Mouse (Mus musculus): ENCODE measurements around the gene Lmx1a.

The Lmx1a gene

DNA sequence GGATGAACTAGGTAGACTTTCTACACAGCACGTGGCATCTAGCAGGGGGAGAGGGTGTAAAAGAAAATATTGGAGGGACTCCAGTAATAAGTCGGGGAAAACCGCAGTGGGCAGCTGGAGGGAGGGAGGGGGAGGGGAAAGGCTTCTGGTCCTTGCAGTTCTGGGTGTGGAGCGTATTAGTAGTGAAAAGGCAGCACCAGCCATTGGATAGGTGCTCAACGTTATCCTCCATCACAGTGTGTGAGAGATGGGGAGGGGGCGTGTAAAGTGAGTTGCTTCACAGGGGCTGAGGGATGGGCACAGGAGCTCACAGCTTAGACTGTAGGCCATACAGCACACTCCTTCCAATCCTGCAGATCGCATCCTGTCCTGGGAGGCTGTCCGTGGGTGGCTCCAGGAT is 100.4 kb downstream of the Lmx1a start:
- no peak for DNase-seq

DNA sequence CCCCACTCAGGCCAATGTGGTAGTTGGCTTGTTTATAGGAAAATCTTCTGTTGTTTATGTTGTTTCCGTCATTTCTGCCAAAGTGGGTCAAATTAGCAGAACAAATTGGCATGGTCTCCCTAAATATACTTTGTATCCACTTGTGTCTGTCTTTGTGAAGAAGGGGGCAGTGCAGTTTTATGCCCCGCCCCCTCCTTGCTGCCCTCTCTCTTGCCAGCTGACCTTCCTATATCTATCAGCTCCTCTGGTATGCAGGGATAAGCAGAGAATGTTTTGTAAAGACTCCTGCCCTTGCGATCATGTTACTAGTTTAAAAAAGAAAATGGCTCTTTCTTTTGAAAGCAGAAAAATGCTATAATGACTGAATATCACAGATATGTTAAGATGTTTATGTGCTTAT is 101.7 kb downstream of the Lmx1a start:
- no peak for DNase-seq

DNA sequence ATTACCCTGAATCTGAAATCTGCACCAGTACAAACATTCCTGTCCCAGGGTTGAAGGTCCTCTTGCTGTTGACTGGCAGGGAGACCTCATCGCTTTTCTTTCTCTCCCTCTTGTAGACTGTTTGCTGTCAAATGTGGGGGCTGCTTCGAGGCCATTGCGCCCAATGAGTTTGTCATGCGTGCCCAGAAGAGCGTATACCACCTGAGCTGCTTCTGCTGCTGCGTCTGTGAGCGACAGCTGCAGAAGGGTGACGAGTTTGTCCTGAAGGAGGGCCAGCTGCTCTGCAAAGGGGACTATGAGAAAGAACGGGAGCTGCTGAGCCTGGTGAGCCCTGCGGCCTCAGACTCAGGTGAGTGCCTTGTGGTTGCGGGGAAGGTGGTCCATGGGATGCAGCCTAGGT is 102.2 kb downstream of the Lmx1a start:
- DNase-seq, result no peak

DNA sequence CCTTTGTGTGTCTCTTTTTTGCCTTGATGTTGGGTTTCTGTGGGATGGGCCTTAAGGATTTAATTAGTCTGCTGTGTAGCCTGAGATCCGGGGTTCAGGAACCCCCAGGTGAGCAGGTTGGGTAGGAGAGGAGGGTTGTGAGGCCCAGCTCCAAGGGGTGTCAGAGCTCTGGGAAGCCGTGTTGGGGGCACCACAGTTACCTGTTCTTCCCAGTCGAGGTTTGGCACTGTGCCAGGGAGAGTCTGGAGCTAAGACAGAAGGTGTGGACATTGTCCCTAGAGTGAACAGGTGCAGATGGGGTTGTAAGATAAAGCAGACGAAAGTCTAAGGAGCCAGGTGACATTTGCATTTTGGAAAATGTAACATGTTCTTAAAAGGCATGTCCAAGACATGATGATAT is 112.9 kb downstream of the Lmx1a start:
- no peak for DNase-seq

DNA sequence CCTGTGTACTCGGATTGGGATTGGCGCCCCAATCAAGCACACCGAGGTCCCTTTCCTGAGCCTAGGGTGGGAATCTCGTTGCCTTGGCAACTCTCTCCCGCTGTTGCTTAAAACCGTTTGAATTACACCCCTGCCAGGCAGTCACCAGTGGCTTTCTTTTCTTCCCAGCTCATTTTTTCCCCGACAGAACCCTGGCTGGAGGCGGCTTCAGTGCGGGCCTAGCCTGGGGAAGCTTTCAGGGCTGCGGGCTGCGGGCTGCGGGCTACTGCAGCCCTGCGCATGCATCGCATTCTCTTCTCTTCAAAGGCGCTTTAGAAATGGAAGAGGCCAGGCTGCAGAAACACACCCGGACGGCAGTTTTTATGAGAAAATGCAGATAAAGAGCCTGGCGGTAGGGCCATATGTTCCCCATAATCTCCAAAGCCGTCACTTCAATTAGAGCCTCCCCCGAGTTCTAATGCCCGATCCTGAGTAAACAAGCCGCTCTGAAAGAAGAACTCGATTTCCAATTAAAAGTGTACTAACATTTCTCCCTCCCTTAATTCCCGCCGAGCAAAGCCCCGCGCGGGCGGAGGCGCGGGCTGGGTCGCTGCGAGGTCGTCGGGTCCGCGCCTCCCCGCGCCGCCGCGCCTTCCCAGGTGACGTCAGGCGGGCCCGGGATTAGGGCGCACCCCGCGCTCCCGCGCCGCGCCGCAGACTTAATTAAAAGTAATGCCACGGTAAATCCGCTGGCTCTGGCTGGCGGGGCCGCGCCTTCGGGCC is 113.7 kb downstream of the Lmx1a start:
- DNase-seq, result peak; percentile 24

DNA sequence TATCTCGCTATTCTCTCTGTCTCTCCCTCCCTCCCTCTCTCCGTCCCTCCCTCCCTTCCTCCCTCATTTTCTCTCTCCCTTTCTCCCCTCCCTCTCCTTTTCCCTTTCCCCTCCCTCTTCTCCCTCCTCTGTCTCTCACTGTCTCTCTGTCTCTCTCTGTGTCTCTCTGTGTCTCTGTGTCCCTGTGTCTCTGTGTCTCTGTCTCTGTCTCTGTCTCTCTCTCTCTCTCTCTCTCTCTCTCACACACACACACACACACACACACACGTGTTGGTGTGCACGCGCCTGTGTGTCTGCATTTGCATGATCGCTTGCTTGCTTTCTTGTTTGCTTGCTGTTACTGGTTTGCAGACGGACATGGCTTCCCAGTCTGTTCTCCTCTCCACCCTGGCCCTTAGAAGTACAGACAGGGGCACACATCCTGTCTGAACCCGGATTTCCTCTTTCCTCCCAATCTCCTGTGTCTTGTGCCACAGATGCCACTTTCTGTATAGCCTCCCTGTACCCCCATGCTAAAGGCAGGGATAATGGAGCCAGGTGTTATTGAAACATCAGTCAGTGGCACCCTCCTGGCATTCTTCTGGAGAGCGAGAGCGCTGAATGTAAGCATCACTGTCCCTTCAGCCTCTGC is 114.4 kb downstream of the Lmx1a start:
- no peak for DNase-seq

DNA sequence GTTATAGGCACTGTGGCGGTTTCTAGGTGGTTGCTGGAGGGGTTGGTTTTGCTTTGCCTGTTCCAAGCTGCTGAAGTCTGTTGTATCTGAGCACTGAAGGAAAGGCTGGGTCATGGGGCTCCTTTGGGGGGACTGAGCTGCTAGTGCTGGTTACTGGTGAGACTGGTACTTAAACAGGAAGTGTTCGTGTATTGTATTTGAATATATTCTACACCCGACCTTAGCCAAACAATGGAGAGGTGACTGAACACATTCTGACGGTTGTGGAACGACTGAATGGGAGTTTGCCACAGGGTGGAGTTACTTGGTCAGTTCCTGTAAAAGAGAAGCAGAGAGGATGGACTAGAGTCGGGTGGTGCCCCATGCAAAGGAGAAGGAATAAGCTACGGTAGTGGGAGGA is 115.8 kb downstream of the Lmx1a start:
- no peak for DNase-seq

DNA sequence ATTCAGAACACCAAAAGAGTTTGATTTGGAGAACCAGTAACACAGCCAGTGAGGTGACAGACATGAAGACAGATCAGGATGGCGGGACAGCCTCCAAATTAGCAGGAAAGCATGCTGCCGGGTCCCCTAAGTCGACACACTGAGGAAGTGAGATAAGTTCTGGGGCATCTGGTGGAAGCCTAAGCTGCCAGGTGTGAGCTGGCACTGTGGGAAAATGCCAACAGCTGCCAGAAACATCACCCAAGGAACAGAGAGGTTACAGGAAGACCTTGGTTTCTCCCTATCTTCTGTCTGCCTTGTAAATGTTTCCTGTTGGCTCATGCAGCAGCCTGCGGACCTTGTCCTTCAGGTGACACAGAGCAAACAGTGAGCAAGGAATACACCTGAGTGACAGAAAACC is 122.1 kb downstream of the Lmx1a start:
- no peak for DNase-seq

DNA sequence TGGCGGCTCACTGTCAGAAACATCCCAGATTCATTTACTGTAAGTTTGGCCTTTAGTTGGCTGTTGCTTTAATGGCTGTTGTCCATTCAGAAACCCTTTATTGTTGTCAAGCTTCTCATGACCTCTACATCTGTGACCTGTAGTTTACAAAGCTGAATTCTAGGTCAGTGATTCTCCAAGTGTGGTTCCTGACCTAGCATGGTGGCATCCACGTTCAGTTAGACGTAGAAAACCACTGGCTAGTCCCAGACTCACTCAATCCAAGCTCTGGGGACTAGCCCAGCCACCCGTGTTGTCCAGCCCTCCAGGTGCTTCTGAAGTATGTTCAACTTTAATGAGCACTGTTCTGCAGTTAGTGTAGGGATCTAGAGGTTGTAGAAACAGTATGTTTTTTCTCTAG is 126.1 kb downstream of the Lmx1a start:
- no peak for DNase-seq

DNA sequence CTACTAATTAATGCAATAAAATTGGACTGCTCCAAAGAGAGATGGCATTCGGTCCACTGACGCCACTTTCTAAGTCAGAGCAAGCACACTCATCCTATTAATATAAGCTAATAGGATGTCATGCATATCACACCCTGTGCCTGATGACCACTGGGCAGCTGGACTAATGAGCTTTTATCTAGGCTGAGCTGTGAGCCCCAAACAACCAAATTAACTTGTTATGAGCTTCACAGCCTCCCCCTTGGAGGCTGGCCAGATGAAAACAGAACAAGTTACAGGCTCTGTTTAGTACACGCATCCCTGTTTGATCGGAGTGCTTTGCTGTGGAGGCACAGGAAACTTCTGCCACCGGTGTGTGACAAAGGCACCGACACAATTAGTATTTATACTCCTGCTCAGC is 128.0 kb downstream of the Lmx1a start:
- no peak for DNase-seq

DNA sequence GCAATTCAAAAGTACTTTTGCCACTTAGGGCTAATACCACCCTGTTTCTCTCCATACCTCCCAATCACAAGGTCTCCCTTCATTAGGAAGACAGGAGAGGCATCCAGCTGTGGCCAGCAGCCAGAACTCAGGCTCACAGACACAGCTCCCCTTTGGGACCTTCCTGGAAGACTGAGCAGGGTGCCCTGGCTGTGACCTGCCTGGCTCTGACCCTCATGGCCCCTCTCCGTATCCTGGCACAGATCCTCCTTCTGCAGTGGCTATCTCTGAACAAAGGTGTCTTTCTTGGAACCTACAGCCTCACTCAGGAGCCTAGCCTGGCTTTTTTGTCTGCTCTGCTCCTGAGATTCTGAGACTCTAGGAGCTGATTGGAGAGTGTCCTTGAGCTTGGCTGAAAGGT is 128.6 kb downstream of the Lmx1a start:
- DNase-seq, result no peak

DNA sequence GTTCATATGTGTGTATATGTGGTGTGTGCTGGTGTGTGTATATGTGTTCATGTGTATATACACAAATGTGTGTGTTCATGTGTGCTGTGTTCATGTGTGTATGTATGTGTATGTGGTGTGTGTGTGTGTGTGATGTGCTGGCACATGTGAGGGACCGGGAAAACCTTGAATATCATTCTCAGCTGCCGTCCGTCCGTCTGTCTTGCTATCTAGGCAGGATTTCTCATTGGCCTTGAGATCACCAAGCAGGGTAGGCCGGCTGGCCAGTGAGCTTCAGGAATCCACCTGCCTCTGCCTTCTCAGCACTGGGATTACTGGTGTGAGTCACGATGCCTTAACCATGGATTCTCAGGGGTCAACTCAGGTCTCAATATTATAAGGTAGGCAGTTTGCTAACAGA is 131.0 kb downstream of the Lmx1a start:
- no peak for DNase-seq

DNA sequence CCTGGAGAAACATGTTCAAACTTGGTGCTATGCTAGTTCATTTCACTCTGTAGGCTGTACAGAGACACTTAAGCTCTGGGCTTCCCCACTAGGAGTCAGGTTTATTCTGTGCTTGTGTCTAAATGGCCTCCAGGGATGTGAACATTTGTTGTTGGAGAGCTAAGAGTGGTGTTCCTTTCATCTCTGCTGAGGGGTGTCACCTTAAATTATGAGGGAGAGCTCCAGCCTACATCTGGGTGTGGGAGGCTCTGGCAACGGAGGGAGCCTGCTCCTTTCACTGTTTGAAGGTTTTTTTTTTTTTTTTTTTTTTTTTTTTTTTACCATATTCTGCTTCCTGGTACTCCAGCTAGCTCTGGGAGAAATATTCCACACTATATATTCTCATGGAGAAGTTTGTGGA is 132.1 kb downstream of the Lmx1a start:
- no peak for DNase-seq

DNA sequence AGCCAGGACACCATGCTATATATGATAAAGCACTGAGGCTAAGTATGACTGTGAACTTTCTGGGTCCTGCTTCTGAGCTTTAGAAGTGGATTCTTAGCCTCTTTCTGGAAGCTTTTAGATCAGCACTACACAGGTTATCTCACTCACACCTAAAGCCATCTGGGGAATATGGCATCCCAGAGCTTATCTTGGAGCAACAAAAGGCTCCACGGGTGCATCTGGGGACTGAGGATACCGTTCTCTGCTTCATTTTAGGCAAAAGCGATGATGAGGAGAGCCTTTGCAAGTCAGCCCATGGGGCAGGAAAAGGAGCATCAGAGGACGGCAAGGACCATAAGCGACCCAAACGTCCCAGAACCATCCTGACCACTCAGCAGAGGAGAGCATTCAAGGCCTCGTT is 141.3 kb downstream of the Lmx1a start:
- DNase-seq, result no peak

DNA sequence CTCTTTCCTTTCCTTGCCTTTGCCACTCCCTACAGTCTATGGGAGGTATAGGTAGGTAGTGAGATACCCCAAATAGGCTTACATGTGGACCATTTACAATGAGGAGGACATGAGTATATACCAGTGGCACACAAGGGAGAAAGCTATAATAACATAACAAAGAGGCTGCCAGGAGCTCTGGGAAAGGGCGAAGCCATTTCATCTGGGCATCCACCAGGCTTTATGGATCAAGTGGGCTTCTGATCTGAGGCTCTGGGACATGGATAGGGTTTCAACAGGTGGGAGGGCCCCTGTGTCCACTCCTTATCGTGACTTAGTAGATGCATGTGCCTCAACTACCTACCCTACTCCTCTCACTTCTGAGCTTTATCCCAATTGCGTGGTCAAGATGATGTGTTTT is 142.6 kb downstream of the Lmx1a start:
- no peak for DNase-seq

DNA sequence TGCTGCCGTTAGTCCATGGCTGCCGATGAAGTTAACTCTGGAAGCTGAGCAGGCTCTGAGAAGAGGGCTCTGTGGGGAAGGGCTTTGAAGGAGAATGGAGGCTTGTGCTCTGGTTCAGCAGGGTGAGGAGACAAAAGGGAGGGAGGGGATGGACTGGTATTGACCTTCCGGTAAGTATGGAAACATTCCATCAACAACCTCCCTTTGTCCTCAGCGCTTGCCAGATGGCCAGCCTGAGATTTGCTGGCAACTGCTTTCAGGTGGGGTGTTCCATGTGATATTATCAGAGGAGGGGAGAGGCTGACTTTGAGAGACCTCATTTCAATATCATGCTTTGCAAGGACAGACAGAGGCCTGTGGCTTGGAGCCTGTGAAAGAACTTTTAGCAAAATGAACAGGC is 165.8 kb downstream of the Lmx1a start:
- DNase-seq, result no peak

DNA sequence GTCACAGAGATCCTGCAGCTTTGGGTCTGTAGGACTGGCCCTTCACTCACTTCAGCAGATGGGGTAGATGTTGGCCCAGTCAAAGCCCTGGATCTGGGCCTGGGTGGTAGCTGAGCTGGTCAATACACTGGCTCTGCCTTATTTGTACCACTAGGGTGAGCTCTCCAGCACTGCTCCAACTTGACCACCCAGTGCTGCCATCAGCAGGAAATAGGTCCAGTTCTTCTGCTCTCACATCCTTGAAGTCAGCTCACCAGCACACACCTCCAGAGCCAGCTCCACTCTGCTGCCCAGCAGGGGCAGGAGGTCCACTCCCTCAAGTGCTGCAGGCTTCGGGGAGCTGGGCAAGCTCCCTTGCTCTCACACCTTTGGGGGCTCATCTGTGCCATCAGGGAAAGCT is 183.0 kb downstream of the Lmx1a start:
- DNase-seq, result no peak

DNA sequence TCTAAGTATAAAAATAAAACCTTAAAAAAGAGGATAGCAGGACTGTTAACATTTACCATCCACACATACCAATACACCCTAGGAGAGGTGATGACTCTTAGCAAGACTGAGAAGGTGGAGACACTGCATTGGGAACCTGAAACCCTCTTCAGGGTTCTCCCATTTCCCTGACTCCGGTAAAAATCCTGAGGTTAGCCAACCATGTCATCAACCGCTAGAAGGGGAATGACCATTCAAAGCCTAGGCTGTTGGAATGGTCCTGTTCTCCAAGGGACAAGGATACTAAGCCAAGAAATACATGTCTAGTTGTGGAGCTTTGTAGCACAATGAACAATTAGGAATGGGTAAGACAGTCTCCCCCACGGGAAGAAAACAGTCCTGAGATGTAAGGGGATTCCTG is 185.1 kb downstream of the Lmx1a start:
- no peak for DNase-seq

DNA sequence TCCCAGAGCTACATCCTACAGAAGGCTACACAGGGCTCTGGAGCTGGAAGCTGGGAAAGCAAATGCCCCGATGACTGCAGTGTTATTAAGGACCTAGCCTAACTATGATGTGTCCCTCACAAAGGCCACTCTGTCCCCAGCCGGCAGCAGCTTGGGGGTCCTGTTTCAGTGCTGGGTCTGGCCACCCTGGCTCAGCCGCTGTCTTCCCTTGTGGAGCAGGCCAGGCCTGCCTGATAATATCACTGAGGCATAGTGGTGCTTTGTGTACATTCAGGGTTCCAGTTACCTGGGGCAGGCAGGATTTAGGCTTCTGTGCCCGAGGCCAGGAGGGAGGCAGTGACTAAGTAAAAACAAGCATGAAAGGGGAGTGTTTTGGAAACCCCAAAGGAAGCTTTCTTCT is 188.9 kb downstream of the Lmx1a start:
- DNase-seq, result no peak

DNA sequence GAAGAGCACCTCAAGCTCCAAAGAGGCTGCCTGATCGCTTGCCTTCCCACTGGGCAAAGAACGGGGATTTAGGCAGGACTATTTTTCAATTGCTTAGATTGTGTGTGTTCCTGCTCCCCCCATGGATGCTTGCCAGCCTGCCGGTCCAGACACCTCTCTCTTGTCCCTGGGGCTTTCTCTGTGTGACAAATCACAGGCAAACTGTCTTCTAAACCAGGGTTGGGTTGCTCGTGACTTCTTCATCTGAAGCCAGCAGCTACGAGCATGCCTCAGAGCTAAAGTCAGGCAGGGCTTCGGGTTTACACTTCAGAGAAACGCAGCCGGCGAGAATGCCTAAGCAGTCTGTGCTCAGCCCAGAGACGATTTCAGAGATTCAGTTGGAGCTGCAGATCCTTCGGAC is 189.3 kb downstream of the Lmx1a start:
- no peak for DNase-seq

DNA sequence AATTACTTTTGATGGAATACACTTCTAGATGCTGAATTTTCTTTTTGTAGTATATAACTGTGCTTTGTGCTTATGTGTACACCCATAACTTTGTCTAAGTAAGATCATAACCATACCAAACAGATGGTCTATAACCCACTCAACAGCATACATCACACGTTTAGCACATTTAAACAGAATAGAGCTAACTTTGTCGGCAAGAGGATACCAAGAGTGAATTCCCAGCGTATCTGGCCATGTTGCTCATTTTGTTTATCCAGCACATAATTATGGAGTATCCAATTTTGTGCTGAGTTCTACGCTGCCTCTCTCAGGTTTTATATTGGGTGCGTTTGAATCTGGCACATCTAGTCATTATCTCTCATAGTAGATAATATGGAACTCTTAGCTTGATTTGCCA is 196.7 kb downstream of the Lmx1a start:
- no peak for DNase-seq

DNA sequence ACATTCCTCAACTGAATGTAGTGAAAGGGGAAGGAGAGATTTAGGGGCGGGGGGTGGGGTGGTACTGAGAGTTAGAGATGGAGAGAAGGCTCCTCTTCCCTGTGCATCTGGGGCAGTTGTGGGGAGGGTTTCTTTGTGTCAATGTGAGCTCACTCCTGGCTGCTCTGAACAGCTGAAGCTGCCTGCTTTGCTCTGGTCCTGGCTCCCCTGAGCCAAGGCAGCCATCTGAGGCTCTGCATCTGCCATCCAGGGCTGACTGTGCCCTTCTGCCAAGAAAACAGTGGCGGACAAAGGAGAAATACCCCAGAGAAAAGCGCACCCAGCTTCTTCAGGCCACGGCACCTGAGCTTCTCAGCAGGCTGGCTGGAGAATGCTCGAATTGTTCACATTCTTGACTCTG is 199.1 kb downstream of the Lmx1a start:
- DNase-seq, result no peak

DNA sequence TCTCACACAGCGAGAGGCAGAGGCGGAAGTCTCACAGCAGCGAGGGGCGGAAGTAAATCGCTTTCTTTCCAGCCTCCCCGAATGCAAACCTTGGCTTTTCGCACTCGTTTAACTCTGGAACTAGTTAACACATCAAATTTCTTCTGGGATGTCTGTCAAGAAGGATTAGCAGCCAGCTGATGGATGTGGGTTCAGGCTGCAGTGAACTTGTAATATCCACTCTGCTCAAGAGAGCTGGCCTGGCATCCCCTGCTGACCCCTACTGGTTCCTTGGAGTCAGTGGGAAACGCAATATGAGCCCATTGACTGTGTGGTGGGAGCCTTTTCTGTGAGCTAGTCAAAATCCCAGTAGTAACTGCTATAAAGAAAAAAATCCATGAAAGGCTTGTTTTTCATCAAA is 199.8 kb downstream of the Lmx1a start:
- no peak for DNase-seq

DNA sequence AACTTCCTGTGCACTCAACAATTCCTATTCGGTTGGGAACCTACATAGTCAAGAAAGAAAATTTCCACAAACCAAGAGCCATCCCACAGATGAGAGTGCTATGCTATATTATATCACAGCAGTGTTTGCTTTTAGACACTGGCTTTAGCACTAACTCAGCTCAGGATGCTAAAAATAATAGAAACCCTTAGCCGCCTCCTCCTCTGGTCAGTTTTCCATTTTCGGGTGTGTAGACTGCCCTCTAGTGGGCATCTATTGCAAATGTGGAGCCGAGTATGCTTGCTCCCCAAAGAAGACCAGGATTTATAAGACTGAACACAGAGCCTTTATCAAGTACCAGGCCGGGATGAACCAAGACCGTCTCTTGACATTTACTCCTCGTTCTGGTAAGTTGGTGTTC is 207.2 kb downstream of the Lmx1a start:
- DNase-seq, result peak; percentile 53

All from right cerebral cortex, adult 18-20 months (tissue).